Mouse (Mus musculus) naive thymus-derived CD4-positive, alpha-beta T cell, adult 2 months (primary cell): ENCODE data around the gene Znrf2.
A peak's percentile ranks its signal among the peaks of the same experiment; 100 is the strongest.

Source experiments
- DNase-seq: peaks from one replicate; pipeline ENCODE4 v3.0.0-alpha.2; 2011; ENCODE audit warnings: low read depth

Znrf2 gene

DNA sequence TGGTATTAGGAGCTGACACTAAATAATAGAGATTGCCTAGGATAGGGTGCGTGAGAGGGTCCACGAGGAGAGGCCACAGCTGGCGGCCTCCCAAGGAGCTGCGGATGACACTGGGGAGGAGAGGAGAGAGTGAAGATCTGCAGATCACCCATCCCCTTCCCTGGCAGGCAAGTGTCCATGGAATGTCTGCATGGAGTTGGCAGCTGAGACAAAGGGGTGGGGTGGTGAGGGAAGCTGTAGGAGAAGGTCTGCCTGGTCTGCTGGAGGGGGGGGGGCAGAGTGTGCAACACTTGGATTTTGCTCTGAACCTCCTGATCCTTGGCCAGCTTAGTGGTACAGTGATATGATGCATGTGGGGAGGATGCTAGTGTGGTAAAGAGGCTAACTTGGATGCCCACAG lies 98.3 kb downstream of the Znrf2 start:
- no peak for DNase-seq

DNA sequence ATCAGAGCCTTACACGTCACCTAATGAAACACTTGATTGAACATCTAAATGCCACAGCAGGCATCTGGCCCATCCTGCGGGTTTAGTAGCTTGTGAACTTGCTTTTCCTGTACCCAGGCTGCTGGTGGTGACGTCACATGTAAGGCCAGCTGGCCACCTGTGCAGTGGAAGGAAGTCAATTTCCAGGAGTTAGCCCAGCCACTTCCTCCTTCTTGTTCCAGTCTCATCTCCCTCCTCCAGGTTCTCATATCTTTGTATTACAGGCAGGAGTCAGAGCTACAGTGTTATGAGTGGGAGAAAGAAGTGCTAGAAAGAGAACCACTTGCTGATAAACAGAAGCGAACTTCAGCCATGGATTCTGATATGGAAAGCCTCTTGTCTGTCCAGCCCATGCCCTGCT lies 99.4 kb downstream of the Znrf2 start:
- peak; percentile 29 for DNase-seq

DNA sequence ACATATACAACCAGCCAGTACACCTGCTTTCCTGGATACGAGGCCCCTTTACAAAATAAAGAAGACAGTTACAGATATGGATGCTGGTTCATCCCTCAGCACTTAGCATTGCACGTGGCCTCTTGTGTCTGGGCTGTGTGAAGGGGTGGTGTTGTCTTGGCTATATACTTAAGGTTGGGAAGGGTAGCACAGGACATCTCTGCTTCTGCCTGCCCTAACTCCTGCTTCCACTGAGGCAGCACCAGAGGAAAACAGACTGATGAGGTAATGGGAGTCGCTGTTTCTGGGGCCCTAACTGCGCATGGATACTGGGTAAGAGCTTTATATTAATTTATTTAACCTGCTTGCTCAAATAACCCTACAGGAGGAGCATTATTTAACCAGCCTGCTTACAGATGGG lies 100.2 kb downstream of the Znrf2 start:
- DNase-seq, result no peak

DNA sequence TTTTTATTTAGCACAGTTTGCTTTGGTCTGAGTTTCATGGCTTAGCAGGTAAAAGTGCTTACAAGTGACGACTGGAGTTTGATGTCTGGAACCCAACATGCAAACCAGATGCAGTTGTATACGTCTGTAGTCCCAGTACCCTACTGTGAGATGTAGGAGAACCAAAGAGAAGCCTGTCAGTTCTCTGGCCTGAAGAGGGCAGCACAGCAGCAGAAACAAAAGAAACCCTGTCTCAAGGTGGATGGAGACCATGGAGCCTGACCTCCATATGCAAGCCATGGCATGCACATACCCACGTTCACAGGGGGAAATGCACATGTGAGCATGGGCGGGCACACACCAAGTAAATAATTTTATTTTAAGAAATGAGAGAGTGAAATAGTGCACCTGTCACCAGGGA lies 100.8 kb downstream of the Znrf2 start:
- DNase-seq, result peak; percentile 80

DNA sequence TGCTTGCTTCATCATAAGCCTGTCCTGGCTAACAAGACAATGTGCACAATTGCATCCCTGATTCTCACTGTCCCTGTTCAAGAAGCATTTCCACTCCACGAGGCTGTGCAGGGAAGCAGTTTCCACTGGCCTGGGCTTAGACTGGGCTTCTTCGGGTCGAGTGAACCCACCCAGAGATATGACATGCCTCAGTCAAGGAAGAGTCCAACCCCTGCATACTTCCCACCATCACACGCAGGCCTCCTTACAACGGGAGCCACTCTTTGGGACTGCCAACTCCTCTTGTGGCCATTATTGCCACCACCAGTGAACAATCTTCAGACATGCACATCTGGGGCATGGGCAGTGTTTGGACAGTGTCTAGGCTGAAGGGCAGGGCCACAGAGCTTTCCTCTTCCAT lies 101.8 kb downstream of the Znrf2 start:
- no peak for DNase-seq

DNA sequence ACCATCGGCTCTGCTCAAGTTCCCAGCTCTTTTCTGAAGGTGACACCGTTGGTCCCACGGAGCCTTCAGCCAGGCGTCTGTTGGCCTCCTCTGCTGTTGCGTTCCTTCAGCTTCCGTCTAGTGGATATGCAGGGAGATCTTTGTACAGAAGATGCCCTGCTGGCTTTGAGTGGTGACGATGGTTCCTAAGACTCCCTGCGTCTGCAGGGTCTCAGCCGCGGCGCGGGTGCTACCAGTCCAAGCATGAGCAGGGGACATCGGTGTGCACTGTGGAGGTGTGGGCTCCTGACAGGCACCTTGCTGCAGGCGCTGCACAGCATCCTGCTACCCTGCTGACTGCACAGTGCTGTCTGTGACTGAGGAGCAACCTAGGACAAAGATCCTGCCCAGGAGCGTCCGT lies 107.8 kb downstream of the Znrf2 start:
- DNase-seq, result no peak

DNA sequence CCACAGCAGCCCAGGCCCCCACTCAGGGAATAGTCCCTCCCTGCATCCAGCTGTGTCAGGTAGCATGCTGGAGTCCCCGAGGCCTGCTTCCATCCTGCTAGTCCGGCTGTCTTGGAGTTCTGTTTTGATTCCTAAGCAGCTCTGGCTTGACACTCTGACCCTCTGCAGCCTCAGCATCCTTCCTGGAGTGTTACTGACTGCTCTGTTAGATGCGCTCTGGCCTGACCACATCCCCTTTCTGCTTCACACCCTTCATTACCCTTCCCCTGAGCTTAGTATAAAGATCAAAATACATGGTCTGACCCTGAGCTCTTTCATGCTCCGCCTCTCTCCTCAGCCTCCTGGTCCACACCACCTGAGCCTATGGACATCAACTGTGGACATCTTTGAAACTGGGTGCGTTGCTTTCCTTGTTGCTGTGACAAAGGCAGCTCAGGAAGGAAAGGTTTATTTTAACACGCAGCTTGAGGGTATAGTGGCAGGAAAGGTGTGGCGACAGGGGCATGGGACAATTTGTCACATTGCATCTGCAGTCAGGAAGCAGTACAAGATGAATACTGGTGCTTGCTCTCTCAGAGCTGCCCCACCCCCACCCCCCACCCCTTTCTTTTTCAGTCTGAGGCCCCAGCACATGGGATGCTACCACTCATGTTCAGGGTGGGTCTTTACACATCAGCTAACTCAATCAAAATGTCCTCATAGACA lies 109.2 kb downstream of the Znrf2 start:
- peak; percentile 47 for DNase-seq

DNA sequence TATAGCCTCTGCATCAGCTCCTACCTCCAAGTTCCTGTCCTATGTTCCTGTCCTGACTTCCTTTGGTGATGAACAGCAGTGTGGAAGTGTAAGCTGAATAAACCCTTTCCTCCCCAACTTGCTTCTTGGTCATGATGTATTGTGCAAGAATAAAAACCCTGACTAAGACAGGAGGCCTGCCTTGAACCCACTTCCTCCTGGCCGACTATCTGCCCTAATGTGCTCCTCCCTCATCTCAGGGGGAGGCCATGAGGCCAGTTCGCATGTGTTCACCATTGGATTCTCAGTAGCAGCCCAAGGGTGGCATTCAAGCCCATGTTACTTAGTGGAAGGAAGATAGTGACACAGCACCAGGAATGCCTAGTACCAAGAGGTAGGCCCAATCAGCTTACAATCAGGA lies 110.2 kb downstream of the Znrf2 start:
- no peak for DNase-seq

DNA sequence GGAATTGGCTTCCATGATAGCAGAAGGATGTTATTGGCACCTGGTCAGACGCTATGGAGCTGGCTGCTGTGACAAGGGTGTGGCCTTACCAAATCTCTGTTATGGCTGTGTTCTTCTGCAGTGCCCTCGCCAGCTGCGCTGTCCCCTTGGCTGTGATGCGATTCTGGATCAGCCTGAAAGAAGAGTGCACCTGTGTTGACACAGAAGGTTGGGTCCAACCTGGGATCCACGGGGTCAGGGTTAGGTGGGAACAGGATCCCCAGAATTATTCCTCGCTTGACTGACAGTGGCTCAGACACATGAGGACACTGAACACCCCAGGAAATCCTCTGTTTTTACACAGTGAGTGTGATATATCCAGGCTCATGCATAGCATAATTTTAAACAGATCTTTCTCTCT lies 111.2 kb downstream of the Znrf2 start:
- DNase-seq, result no peak

DNA sequence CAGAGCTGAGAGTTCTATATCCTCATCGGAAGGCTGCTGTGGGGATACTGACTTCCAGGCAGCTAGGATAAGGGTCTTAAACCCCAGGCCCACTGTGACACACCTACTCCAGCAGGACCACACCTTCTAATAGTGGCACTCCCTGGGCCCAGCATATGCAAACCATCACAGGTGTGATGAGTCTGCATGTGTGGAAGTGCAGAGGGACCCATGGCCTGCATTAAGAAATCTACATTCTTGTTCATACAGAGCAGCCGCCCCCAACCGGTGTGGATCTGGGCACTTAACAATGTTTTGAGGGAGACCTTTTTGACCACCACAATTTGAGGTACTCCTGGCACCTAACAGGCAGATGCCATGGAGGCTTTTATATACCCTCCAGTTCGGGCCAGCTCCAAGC lies 114.9 kb downstream of the Znrf2 start:
- no peak for DNase-seq

DNA sequence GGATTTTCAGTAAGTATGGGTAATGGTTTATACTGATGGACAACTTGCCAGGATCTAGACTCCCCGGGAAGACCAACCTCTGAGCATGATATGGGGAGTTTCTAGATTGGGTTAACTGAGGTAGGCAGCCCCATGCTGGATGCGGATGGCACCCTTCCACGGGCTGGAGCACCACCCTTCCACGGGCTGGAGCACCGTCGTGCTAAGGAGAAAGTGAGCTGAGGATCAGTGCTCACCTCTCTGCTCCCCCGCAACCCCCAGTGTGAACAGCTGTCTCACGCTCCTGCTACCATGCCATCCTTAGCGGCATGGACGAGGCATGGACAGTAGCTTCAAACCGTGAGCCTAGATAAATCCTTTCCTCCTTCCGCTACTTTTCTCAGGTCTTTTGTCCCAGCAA lies 115.8 kb downstream of the Znrf2 start:
- no peak for DNase-seq

DNA sequence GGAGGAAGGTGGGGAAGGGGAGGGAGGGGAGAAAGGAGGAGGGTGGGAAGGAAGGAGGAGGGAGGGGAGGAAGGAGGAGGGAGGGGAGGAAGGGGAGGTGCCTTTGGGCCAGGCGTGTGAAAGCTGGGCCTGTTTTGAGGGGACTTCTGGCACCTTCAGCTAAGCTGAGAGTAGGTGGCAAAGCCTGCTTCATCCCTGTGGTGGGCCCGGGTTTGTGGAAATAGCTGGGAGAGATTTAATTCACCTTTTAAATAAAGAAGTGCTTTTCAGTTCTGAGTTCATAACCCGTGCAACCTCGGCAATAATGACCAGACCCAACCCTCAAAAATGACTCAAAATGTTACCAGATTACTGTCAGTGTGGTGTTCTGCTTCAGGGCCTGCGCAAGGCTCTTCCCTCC lies 116.5 kb downstream of the Znrf2 start:
- DNase-seq, result no peak

DNA sequence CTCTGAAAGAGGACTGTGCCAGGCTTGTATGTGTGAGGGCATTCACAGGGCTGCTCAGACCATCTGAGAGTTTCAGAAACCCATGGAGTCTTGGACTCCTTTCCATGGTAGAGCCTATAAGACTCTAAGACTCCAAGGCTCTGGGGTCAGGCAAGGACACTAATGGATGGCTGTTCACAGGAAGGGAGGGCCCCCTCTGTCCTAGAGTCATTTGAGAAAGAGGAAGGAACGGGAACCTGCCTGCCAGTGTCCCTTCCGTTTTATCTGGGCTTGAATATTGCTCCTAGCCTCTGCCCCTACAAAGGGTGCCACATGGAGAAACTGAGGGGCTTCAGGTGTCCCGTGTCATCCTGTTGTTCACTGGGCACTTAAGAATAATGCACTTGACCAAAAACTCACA lies 117.2 kb downstream of the Znrf2 start:
- no peak for DNase-seq

DNA sequence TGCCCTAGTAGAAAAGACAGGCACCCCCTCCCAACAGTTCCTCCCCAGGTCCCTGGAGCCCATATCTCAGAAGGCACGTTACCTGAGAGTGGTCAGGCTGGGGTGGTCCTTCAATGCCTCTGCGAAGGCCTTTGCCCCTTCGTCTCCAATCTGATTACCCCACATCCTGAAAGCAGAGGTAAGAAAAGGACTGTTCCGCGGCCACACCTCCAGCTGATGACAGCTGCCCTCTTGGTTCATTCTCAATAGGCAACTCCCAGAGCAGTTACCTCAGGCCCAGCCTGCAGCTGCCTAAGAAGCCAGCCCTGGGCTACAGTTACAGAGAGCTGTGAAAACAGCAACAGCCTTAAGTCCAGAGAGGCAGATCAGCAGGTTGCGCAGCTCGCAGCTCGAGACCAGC lies 117.6 kb downstream of the Znrf2 start:
- no peak for DNase-seq

DNA sequence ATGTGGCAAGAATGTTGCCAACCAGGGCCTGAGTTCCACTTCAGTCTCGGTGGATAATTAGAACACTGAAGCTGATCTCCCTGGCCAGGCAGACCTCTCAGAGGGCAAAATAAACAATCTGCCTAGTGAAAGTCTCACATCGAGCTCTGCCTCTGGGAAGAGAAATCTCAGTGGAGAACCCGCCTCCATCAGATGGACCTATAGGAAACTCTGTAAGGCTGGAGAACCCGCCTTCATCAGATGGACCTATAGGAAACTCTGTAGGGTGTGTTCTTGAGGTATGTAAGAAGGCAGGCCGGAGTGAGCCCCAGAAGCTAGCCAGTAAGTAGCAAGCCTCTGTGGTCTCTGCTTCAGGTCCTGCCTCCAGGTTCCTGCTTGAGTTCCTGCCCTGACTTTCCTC lies 118.2 kb downstream of the Znrf2 start:
- no peak for DNase-seq

DNA sequence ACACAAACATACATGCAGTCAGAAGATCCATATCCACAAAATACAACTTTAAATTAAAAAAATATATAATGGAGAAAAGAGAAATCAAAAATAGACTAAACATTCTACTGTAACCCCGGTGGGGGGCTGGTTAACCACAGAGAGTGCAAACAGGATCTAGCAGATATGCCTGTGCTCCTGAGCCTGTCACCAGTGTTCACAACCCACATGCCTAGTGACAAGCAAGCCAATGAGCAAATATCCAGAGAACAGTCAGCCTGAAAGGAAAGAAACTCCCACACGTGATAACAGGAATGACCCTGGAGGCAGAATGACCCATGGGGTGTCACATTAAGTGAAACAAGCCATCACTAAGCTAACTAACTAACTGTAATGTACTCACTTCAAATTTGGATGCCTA lies 119.8 kb downstream of the Znrf2 start:
- peak; percentile 32 for DNase-seq

DNA sequence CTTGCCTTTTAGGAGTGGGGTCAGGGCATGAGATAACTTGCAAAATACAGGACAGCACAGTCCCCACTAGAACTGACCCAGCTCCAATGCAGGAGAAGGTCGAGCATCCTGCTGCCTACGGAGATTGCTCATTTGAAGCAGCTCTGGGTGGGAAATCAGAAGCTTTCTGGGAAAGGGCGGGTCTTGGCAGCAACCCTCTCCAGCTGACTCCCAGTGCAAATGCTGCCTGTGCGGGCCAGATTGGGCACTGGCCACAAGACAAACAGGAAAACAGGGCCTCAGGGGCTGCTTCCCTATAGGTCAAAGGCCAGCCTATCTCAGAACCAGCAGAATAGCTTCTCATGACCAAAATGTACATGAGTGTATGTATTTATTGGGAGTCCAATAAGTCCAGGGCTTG lies 122.9 kb downstream of the Znrf2 start:
- no peak for DNase-seq

DNA sequence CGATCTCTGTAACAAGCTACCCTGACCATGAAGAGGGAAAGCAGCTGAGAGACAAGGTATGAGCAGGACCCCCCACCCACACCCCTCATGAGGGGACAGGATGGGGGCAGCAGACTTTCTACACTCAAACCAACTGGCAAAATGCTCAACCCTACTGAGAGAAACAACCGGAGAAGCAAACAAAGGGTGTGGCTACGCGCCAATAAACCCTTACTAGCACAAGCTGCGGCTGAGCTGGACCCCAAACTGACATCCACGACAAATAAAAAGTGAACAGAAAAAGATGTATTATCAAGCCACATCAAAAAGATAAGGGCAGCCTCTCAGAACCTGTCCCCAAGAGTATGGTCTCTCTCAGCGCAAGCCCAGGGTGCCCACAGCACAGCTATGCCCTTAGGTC lies 123.4 kb downstream of the Znrf2 start:
- DNase-seq, result no peak

DNA sequence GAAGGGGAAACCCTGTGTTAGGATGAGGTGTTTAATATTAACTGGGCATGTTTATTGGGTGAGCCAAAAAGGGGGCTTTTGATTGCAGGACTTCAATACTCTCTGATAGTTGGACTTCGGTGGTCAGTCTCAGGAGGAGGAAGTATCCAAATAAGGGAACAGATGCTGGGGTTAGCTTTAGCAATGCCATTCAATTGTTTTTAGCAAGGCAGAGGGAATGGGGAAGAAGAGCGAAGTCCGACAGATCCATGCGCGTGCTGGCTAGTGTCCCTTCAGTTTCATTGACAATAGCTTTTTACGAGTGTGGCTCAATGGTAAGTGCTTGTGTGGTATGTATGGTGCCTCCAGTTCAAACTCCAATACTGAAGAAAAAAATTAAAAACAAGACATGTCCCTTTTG lies 124.4 kb downstream of the Znrf2 start:
- no peak for DNase-seq
